24 mouse cellular contexts compared by ENCODE assay signal in the genomic region with DNA sequence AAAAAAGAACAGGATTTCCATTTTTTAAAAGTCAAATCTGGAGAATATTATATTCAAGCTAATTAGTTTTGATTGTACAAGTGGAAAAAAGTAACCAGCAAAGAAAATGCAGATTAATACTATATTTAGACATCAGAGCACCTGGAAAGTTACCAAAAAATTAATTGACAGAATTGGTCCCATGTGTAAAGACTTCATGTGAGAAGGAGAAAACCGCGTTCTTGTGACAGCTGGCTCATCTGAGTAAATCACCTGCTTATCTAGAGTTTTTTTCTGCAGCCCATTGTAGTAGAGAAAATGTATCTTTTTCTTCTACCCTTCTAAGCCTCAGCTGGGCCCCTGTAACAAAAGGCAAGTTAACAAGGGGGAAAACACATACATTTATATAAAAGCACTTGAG.
"Had no signal": no experiment of that assay in that cellular context is flagged by ENCODE, and none has a peak within 500 bp of the region (broad histone marks: within the 10 kb centered on the region; RNA-seq: fewer than 3 reads in every experiment).

No protein-coding gene starts in this region.

- DNase-seq: gastrocnemius, adult 2 months; gastrocnemius, postnatal 10 days; gastrocnemius, postnatal 25 days; heart, adult 18-20 months; heart, postnatal 10 days; heart, postnatal 4 days; kidney, adult 18-20 months; kidney, adult 8-10 months; kidney, postnatal 10 days; kidney, postnatal 25 days; kidney, postnatal 4 days; left cerebral cortex, postnatal 4 days had no signal

- H3K9me3 ChIP-seq: heart, embryonic 10.5 days; heart, embryonic 12.5 days; hindbrain, embryonic 10.5 days; hindbrain, embryonic 12.5 days; hindbrain, embryonic 15.5 days; intestine, embryonic 15.5 days; limb, embryonic 13.5 days; limb, embryonic 15.5 days; liver, embryonic 12.5 days had no signal

- H3K4me1 ChIP-seq: heart, embryonic 10.5 days; heart, embryonic 12.5 days; hindbrain, embryonic 12.5 days; hindbrain, embryonic 15.5 days; intestine, embryonic 15.5 days; liver, embryonic 12.5 days had no signal

- ATAC-seq: inflammation-experienced regulatory T-cells, adult 6 months; intestine, embryonic 15.5 days; intestine, postnatal 0 days; liver, embryonic 12.5 days had no signal

- H3K27me3 ChIP-seq: heart, embryonic 12.5 days; hindbrain, embryonic 12.5 days; hindbrain, embryonic 15.5 days; intestine, embryonic 15.5 days; limb, embryonic 13.5 days; limb, embryonic 15.5 days; liver, embryonic 12.5 days had no signal

- H3K9ac ChIP-seq: heart, embryonic 12.5 days; hindbrain, embryonic 12.5 days; hindbrain, embryonic 15.5 days; intestine, embryonic 15.5 days; limb, embryonic 13.5 days; limb, embryonic 15.5 days; liver, embryonic 12.5 days had no signal

- H3K4me2 ChIP-seq: heart, embryonic 12.5 days; hindbrain, embryonic 12.5 days; hindbrain, embryonic 15.5 days; intestine, embryonic 15.5 days; limb, embryonic 13.5 days; limb, embryonic 15.5 days; liver, embryonic 12.5 days had no signal

- H3K27ac ChIP-seq: gastrocnemius, adult 2 months; heart, embryonic 10.5 days; hindbrain, embryonic 10.5 days; hindbrain, embryonic 12.5 days; hindbrain, embryonic 15.5 days; intestine, embryonic 15.5 days; layer of hippocampus, adult 2 months; limb, embryonic 13.5 days; limb, embryonic 15.5 days; liver, embryonic 12.5 days had no signal

- H3K36me3 ChIP-seq: heart, embryonic 10.5 days; heart, embryonic 12.5 days; hindbrain, embryonic 10.5 days; hindbrain, embryonic 12.5 days; hindbrain, embryonic 15.5 days; intestine, embryonic 15.5 days; limb, embryonic 13.5 days; limb, embryonic 15.5 days; liver, embryonic 12.5 days had no signal

- H3K4me3 ChIP-seq: gastrocnemius, adult 2 months; heart, embryonic 10.5 days; heart, embryonic 12.5 days; hindbrain, embryonic 10.5 days; hindbrain, embryonic 12.5 days; hindbrain, embryonic 15.5 days; intestine, embryonic 15.5 days; layer of hippocampus, adult 2 months; limb, embryonic 13.5 days; limb, embryonic 15.5 days; liver, embryonic 12.5 days had no signal
